Mouse (Mus musculus) monocyte, adult 2 months (primary cell): ENCODE results near the gene Fam213b.

Source experiments
- DNase-seq, 2 experiments: peaks; one replicate each; pipeline ENCODE4 v3.0.0; 2022; ENCODE audit warnings: low spot score in 2 of 2, low read depth in 1 of 2

The Fam213b gene

GRCm38 (mm10) chr4:154925413-154925812 lies 26.5 kb upstream of the Fam213b start:
- DNase-seq: no peak

GRCm38 (mm10) chr4:154922931-154923330 lies 24.0 kb upstream of the Fam213b start:
- no peak for DNase-seq

GRCm38 (mm10) chr4:154922291-154922690 lies 23.4 kb upstream of the Fam213b start:
- DNase-seq: no peak

GRCm38 (mm10) chr4:154916662-154917061 lies 17.7 kb upstream of the Fam213b start:
- DNase-seq: no peak

DNA sequence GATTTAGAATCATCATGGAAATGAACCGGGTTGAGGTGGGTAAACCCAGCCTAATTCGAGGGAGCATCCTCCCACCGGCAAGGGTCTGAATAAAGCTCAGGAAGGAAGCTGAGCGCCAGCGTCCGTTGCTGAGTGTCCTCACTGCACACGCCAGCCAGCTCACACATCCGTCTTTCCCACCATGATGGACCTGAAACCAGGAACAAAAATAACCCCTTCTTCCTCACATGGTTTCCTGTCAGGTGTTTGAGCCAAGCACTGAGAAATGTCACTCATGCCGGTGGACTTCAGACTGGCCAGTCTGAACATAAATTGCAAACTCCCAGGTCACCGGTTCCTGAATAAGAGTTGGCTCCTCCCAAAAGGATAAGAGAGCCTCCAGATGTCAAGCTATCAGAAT lies 16.4 kb upstream of the Fam213b start:
- no peak for DNase-seq

DNA sequence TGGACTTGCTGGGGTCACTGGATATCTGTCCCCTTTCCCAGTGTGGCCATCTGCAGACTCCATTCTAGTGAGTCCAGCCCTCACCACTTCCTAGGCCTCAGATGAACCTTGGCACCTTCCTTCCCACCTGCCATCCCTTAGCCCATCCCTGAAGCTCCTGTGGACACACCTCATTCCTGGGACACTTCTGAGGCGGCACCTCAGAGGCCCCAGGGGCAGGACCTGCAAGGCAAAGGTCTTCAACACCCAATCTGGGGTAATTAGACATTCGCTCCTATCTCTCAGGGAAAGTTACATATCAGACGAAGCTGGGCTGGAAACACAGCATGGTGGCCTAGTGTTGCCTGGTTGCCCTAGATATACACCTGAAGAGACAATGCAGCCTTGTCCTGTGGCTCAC lies 15.8 kb upstream of the Fam213b start:
- no peak for DNase-seq

- no peak for DNase-seq
Observed at GRCm38 (mm10) chr4:154914252-154914651, 15.3 kb upstream of the Fam213b start.

GRCm38 (mm10) chr4:154913845-154914244 lies 14.9 kb upstream of the Fam213b start:
- no peak for DNase-seq

GRCm38 (mm10) chr4:154911644-154912043 lies 12.7 kb upstream of the Fam213b start:
- DNase-seq: no peak

- peak; percentile 73 to 80 for DNase-seq
Observed at GRCm38 (mm10) chr4:154910606-154911522, 11.9 kb upstream of the Fam213b start.

GRCm38 (mm10) chr4:154908490-154908889 lies 9.6 kb upstream of the Fam213b start:
- DNase-seq: no peak

- DNase-seq: no peak
Observed at GRCm38 (mm10) chr4:154907833-154908232, 8.9 kb upstream of the Fam213b start.

DNA sequence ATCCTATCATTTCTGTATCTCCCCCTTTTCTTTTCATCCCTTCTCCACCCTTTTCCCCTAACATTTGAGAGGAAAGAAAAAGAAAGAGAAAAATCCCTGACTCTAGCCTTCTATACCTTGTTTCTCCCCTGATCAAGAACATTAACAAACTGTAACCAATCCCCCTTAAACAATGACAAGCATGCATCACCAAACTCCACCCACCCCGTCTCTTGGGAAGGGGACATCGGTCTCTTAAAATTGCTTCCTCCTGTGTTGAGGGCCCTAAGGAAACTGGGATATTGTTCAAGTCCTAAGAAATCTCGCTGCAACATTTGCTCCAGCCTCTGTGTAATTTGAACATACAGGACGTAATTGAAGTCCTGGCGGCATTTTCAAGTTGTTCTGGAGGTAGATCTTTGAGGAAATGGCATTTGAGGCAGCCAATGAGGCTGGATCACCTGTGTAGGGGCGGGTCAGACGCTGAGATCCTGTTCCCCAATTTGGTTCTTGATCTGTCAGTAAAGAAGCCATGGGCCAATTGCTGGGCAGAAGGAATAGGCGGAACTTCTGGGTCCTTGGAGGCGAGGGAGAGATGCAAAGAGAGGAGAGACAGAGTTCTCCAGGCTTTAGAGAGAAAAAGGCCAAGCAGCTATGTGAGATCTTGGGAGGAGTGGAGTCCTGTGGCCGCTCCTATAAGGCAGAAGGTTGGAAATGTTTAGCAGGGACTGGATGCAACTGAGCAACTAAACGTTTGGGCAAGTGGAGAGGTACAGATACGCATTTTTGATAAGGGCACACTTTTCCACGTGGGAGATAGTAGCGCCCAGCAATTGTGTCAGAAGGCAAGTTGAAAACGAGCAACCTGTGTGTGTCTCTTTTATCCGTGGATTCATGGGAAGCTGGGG lies 5.5 kb upstream of the Fam213b start:
- DNase-seq: peak; percentile 59 to 76

GRCm38 (mm10) chr4:154902371-154902770 lies 3.4 kb upstream of the Fam213b start:
- DNase-seq: no peak

GRCm38 (mm10) chr4:154897676-154898465 lies 1.1 kb downstream of the Fam213b start:
- DNase-seq: no peak

GRCm38 (mm10) chr4:154895549-154895948 lies 3.4 kb downstream of the Fam213b start:
- no peak for DNase-seq

DNA sequence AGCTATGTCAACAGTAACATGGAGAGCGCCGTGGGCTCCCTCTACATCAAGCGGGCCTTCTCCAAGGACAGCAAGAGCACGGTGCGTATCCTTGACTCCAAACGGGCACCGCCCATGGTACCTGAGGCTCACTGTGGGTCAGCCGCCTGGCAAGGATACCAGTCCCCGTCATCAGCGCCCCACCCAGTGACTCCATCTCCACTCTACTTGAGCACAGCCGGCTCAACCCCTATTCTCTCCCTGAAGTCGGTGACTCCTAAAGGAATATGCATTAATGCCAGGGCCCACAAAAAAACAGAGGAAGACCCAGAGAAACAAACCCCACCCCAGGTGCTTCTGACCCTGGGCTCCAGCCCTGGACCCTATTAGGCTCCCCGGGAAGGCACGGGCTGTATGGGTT lies 8.0 kb downstream of the Fam213b start:
- no peak for DNase-seq

DNA sequence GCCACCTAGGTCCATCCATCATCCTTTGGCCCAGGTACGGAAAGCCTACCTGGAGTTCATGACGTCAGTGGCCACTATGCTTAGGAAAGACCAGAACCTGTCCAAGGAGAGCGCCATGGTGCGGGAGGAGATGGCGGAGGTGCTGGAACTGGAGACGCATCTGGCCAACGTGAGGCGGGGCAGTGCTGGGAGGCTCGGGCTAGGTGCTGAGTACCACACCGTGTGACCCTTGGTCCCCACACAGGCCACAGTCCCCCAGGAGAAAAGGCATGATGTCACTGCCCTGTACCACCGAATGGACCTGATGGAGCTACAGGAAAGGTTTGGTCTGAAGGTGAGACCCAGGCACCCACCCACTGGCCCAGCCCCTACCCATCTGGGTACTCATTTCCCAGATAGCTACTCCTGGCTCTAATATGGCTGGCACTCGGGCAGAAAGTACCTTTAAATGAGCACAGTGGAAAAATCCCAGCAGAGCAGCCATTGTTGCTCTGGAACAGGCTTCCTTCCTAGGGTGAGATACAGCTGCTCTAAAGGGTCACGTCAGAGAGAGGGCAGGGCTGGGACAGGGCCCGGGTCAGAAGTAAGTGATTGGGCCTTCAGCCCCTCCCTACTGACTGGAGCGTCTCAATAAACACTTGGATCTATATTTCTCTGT lies 11.2 kb downstream of the Fam213b start:
- DNase-seq: no peak

DNA sequence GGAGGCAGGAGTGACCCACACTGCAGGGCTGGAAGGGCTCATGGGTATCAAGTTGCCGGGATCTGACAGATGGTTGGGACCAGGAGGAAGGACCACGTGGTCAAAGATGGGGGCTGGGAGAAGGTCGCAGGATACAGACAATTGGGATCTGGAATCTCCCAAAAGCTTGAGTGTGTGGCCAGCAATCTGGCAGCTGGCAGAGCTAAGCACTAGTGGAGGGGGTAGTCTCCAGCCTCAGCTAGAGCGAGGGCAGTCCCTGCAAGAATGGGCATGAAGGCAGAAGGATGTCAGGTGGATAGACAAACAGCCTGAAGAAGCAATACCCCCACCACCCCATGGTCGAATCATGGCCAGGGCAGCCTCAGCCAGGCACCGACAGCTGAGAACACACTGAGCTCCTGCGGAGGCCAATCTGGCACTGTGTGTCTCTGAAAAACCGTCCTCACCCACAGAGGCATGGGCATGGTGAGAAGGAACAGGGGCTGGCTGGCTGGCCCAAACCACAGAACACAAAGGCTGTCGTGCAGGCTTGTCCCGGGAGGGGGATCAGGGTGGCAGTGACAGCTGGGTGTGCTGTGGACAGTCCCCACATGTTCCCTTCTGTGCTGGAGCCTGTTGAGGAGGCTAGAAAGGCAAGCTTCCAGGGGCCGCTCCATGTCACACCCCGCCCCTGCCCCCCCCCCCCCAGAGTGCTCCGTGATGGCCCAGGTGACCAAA lies 11.9 kb downstream of the Fam213b start:
- DNase-seq: no peak

DNA sequence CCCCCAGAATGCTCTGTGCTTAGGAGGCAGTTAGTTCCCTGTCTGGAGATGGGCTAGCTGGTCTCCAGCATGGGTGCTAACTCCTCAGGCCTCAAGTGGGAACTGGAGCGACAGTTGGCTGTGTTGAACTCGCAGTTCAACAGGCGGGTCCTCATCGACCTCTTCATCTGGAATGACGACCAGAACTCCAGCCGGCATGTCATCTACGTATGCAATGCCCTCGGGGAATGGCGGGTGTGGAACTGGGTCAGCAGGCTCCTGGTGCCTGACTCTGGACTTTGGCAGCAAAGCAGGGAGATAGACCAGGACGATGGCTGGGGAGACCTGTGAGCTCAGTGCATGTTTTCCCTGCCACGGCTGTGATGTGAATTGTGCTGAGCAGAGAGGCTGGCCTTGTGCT lies 13.5 kb downstream of the Fam213b start:
- DNase-seq: no peak
